Mouse (Mus musculus) spleen, postnatal 10 days (tissue): ENCODE measurements around the gene Btbd1.

Experiments used
- DNase-seq, 2 experiments: peaks; one replicate each; pipeline ENCODE4 v3.0.0; 2021 to 2022; ENCODE audit warnings: low spot score in 2 of 2

The Btbd1 gene

GRCm38 (mm10) chr7:81788536-81788935, 40.7 kb downstream of the Btbd1 start:
- peak in 1 of 2 experiments; percentile 32 for DNase-seq

GRCm38 (mm10) chr7:81777667-81778218, 51.5 kb downstream of the Btbd1 start:
- no peak for DNase-seq

DNA sequence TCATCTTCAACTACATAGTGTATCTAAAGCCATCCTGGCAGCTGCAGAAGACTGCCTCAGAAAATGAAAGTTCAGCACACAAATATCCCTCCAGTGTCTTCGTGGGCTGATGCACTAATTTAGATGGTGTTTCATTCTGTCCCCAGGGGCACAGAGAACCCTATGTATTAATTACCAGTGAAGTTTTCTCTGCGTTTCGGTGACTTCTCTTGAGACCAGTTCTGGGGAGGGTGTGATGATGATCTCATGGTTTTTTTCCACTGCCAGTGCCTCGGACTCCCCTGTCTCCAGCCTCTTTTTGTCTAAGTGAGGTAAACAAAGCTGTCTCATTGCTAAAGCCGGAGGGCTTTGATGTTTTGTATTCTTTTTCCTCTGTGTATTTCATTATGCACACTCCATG, 53.9 kb downstream of the Btbd1 start:
- DNase-seq: no peak

DNA sequence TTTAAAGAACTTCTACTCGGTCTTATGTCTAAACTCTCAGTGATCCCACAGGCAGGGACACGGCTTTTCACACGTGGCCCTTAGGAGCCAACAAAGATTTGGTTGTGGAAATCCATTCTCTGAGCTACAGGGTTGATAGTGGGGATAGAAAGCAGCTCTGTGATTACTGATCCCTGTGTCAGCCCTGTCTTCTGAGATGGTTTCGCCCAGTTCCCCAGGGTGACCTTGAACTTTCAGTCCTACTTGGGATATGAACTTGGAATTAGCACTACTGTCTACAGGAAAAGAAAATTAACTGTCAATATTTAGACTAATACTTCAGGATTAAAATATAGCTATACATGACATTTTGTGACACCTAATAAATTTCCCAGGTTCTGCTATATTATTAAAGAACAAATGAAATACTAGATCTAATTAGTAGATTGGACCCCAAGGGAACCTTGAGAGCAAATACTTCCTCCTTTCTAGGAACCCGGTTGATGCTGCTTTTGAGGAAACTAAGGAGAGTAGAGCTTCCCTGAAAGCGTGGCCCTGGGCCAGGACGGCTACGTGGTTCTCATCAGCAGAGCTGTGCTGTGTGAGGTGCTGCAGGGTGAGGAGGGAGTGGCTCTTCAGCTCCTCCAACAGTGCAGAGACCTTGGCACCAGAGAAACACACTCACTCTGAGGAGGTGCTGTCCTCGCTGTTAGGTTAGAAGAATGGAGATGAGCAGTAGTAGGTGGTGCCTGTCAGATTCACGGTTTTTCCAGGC, 56.3 kb downstream of the Btbd1 start:
- DNase-seq: no peak

DNA sequence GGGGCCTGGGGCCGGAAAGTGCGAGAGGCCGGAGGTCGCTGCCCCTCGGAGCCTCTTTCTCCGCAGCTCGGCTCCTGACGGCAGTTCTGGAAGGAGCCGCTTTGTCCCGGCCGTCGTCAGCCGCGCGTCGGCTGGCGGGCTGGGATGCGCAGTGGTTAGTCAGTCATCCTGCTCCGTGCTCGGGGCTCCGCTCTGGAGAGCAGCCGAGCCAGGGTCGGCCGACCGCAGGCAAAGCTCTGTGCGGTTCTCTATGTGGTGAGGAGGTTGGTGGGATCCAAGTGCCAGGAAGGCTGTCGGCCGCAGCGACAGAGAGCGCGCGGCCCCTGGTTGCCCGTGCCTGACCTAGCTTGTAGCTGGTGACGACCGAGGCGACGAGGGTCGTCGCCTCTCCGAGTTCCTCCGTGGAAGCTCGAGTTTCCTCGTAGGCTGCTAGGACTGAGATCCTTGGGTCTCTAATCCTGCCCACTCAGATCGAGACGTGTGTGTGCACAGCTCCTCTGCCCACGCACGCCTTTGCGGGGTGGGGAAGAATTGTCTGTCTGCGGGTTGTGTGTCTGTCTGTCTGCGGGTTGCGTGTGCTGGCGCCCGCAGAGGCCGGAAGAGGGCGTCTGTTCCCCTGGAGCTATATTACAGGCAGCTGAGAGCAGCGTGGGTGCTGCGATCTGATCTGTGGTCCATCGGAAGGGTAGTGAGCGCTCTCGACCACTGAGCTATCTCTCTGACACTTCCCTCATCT, 66.0 kb downstream of the Btbd1 start:
- DNase-seq: peak; percentile 55 to 66

- peak; percentile 76 to 92 for DNase-seq
Observed at GRCm38 (mm10) chr7:81762180-81763109, 66.8 kb downstream of the Btbd1 start, which contains the start of gene Ramac. Gene Ramac (plus strand): TSS chr7:81762925.

- DNase-seq: no peak
Observed at GRCm38 (mm10) chr7:81747956-81748355, 81.3 kb downstream of the Btbd1 start.

GRCm38 (mm10) chr7:81744145-81744544, 85.1 kb downstream of the Btbd1 start:
- DNase-seq: no peak
